Mouse (Mus musculus): ENCODE results near the gene Olfr1199. TPM values are rescaled to one million over a fixed set of nuclear protein-coding genes. Genes with fewer than 3 reads are reported as not detected.

Gene Olfr1199
- not detected in 2 replicates for polyA plus RNA-seq (2016; fragmentation: Nextera tagmentation; extraction: Ambion mirVana)

- Histone ChIP-seq H3K4me3 (no peak within 1 kb of the TSS), H3K27me3 (no peaks in the 10 kb centered on the region), H3K9me3 (no peaks in the 10 kb centered on the region), H3K4me1 (no peaks in the 10 kb centered on the region), H3K4me2 (replicated peaks) (no peak within 1 kb of the TSS), H3K27ac (no peak within 1 kb of the TSS), H3K9ac (no peak within 1 kb of the TSS), H3K36me3 (no peaks in the 10 kb centered on the region)
- WGBS = 85% methylated on average over 2 of the region's 2 CpGs
- no peak for ATAC-seq (ENCODE audit: insufficient number of reproducible peaks, insufficient read depth, low FRiP score, low TSS enrichment)
These were observed at the start of gene Olfr1199 for GRCm38 (mm10) chr2:88760369-88760768. TSS of gene Olfr1199 (minus strand) at chr2:88760469.

- no peak for ATAC-seq (ENCODE audit: insufficient number of reproducible peaks, insufficient read depth, low FRiP score, low TSS enrichment)
- WGBS = 84% methylated on average over 6 of the region's 6 CpGs
These were observed 32.5 kb upstream of the Olfr1199 start, which contains the start of gene Olfr1201 for GRCm38 (mm10) chr2:88792736-88793135. TSS of gene Olfr1201 (plus strand) at chr2:88793036.

DNA sequence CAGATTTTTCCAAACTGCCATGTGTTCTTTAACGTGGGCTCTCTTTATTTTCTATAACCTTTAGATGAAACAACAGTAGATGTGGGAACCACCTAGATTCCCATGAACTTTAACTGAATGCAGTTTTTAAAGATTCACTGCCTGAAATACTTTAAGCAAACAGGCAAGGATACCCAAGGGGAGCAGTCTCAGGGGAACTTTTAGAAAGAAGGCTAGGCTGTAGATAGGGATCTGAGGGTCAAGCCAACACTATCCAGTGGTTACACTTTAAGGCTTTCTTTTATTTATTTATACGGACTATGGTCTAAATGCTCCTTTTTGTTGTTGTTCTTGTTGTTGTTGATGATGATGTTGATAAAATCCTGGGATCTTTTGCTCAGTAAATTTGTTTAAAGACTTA is 10.1 kb upstream of the Olfr1199 start, which contains the start of gene Olfr1200:
TSS of gene Olfr1200 (minus strand) at position 101 of the 400 bp plus-strand sequence.
- WGBS = 75% methylated on average over 2 of the region's 2 CpGs
- H3K27ac ChIP-seq = no peak within 1 kb of the TSS
- no peaks in the 10 kb centered on the region for H3K27me3 ChIP-seq
- H3K9ac ChIP-seq = no peak within 1 kb of the TSS
- no peak within 1 kb of the TSS for H3K4me3 ChIP-seq
- ATAC-seq (ENCODE audit: insufficient number of reproducible peaks, insufficient read depth, low FRiP score, low TSS enrichment) = no peak
- H3K9me3 ChIP-seq = no peaks in the 10 kb centered on the region
- no peaks in the 10 kb centered on the region for H3K4me1 ChIP-seq
- H3K36me3 ChIP-seq = no peaks in the 10 kb centered on the region
- no peak within 1 kb of the TSS for H3K4me2 ChIP-seq (replicated peaks)

More at GRCm38 (mm10) chr2:88792736-88793135, 32.5 kb upstream of the Olfr1199 start, which contains the start of gene Olfr1201:
- no peak within 1 kb of the TSS for H3K4me2 ChIP-seq (replicated peaks)
- no peaks in the 10 kb centered on the region for H3K36me3 ChIP-seq
- H3K9ac ChIP-seq = no peak within 1 kb of the TSS
- H3K27ac ChIP-seq = no peak within 1 kb of the TSS
- no peaks in the 10 kb centered on the region for H3K9me3 ChIP-seq
- no peaks in the 10 kb centered on the region for H3K4me1 ChIP-seq
- no peak within 1 kb of the TSS for H3K4me3 ChIP-seq
- H3K27me3 ChIP-seq = no peaks in the 10 kb centered on the region

DNA sequence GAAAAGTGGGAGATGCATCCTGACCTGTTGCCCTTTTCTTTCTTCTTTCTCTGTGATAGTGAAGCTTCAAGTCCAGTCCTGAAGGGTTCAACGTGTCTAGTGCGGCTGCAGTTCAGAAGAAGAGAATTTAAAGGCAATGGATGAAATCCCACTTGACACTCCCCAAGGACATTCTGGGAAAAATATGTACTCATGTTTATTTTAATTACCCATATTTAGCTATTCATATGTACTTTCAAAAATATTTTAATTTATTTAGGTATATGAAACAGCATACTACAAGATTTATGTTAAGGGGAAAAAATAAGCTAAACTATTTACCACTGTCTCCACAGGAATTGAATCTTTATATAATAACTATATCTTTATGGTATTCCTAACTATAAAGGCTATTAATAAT is 9.0 kb downstream of the Olfr1199 start, which contains the start of gene Olfr1198:
TSS of gene Olfr1198 (minus strand) at position 101 of the 400 bp plus-strand sequence.
- Histone ChIP-seq H3K4me2 (replicated peaks) (no peak within 1 kb of the TSS), H3K9ac (no peak within 1 kb of the TSS), H3K27me3 (no peaks in the 10 kb centered on the region), H3K36me3 (no peaks in the 10 kb centered on the region), H3K9me3 (no peaks in the 10 kb centered on the region), H3K27ac (no peak within 1 kb of the TSS), H3K4me3 (no peak within 1 kb of the TSS), H3K4me1 (no peaks in the 10 kb centered on the region)
- 96% methylated on average over 2 of the region's 2 CpGs for WGBS
- ATAC-seq (ENCODE audit: insufficient number of reproducible peaks, insufficient read depth, low FRiP score, low TSS enrichment) = no peak

GRCm38 (mm10) chr2:88743379-88743778 is 16.9 kb downstream of the Olfr1199 start:
- no peak overlapping the region for H3K4me3 ChIP-seq
- no peaks in the 10 kb centered on the region for H3K4me1 ChIP-seq
- ATAC-seq (ENCODE audit: insufficient number of reproducible peaks, insufficient read depth, low FRiP score, low TSS enrichment) = no peak
- H3K4me2 ChIP-seq (replicated peaks) = no peak overlapping the region
- H3K9me3 ChIP-seq = no peaks in the 10 kb centered on the region
- no peak overlapping the region for H3K9ac ChIP-seq
- H3K27ac ChIP-seq = no peak overlapping the region
- no peaks in the 10 kb centered on the region for H3K27me3 ChIP-seq
- WGBS = 69% methylated on average over 3 of the region's 3 CpGs
- no peaks in the 10 kb centered on the region for H3K36me3 ChIP-seq

DNA sequence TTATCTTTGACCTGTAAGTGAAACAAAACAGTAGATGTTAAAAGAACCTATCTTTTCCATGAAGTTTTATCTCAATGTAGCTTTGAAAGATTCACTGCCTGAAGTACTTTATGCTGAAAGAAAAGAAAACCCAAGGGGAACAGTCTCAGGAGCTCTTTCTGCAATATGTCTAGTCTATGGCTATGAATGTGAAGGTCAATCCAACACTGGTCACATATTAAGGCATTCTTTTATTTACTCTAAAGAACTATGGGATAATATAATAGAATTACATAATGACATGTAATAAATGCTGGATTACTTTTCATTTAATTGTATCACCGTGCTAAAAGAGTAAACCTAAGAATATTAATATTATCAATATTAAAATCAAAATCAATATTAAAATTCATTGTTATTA is 28.0 kb downstream of the Olfr1199 start, which contains the start of gene Olfr1197:
TSS of gene Olfr1197 (minus strand) at position 101 of the 400 bp plus-strand sequence.
- Histone ChIP-seq H3K27me3 (no peaks in the 10 kb centered on the region), H3K4me1 (no peaks in the 10 kb centered on the region), H3K4me3 (no peak within 1 kb of the TSS), H3K9me3 (no peaks in the 10 kb centered on the region), H3K27ac (no peak within 1 kb of the TSS), H3K9ac (no peak within 1 kb of the TSS), H3K36me3 (no peaks in the 10 kb centered on the region), H3K4me2 (replicated peaks) (no peak within 1 kb of the TSS)
- WGBS = 85% methylated on average over 1 of the region's 1 CpGs
- no peak for ATAC-seq (ENCODE audit: insufficient number of reproducible peaks, insufficient read depth, low FRiP score, low TSS enrichment)

- Histone ChIP-seq H3K4me3 (no peak within 1 kb of the TSS), H3K9ac (no peak within 1 kb of the TSS), H3K9me3 (no peaks in the 10 kb centered on the region), H3K27me3 (no peaks in the 10 kb centered on the region), H3K4me2 (replicated peaks) (no peak within 1 kb of the TSS), H3K36me3 (no peaks in the 10 kb centered on the region), H3K27ac (no peak within 1 kb of the TSS), H3K4me1 (no peaks in the 10 kb centered on the region)
- no peak for ATAC-seq (ENCODE audit: insufficient number of reproducible peaks, insufficient read depth, low FRiP score, low TSS enrichment)
- 84% methylated on average over 2 of the region's 2 CpGs for WGBS
These were observed 55.8 kb downstream of the Olfr1199 start, which contains the start of gene Olfr1196 for GRCm38 (mm10) chr2:88704497-88704896. TSS of gene Olfr1196 (minus strand) at chr2:88704597.

Other genes with a start within 250 kb of the Olfr1199 start
- not detected in 2 replicates for gene Olfr1186, start 241.9 kb downstream of the Olfr1199 start, polyA plus RNA-seq (2016; fragmentation: Nextera tagmentation; extraction: Ambion mirVana)
- gene Olfr1188, start 203.5 kb downstream of the Olfr1199 start, polyA plus RNA-seq (2016; fragmentation: Nextera tagmentation; extraction: Ambion mirVana) = not detected in 2 replicates
- gene Olfr1189, start 174.0 kb downstream of the Olfr1199 start, polyA plus RNA-seq (2016; fragmentation: Nextera tagmentation; extraction: Ambion mirVana) = not detected in 2 replicates
- not detected in 2 replicates for gene Olfr1191-ps1, start 119.9 kb downstream of the Olfr1199 start, polyA plus RNA-seq (2016; fragmentation: Nextera tagmentation; extraction: Ambion mirVana)
- not detected in 2 replicates for gene Olfr1192-ps1, start 112.0 kb downstream of the Olfr1199 start, polyA plus RNA-seq (2016; fragmentation: Nextera tagmentation; extraction: Ambion mirVana)
- not detected in 2 replicates for gene Olfr1193, start 84.8 kb downstream of the Olfr1199 start, polyA plus RNA-seq (2016; fragmentation: Nextera tagmentation; extraction: Ambion mirVana)
- gene Olfr1195, start 71.3 kb downstream of the Olfr1199 start, polyA plus RNA-seq (2016; fragmentation: Nextera tagmentation; extraction: Ambion mirVana) = not detected in 2 replicates
- gene Olfr1196, start 55.9 kb downstream of the Olfr1199 start, polyA plus RNA-seq (2016; fragmentation: Nextera tagmentation; extraction: Ambion mirVana) = not detected in 2 replicates
- gene Olfr1197, start 28.1 kb downstream of the Olfr1199 start, polyA plus RNA-seq (2016; fragmentation: Nextera tagmentation; extraction: Ambion mirVana) = not detected in 2 replicates
- gene Olfr1198, start 9.1 kb downstream of the Olfr1199 start, polyA plus RNA-seq (2016; fragmentation: Nextera tagmentation; extraction: Ambion mirVana) = not detected in 2 replicates
- not detected in 2 replicates for gene Olfr1200, start 10.0 kb upstream of the Olfr1199 start, polyA plus RNA-seq (2016; fragmentation: Nextera tagmentation; extraction: Ambion mirVana)
- gene Olfr1201, start 32.6 kb upstream of the Olfr1199 start, polyA plus RNA-seq (2016; fragmentation: Nextera tagmentation; extraction: Ambion mirVana) = not detected in 2 replicates
- gene Olfr1202, start 54.0 kb upstream of the Olfr1199 start, polyA plus RNA-seq (2016; fragmentation: Nextera tagmentation; extraction: Ambion mirVana) = 0.04 TPM in 1 of 2 replicates, not detected in the other
- gene Olfr1205, start 69.3 kb upstream of the Olfr1199 start, polyA plus RNA-seq (2016; fragmentation: Nextera tagmentation; extraction: Ambion mirVana) = not detected in 2 replicates
- gene Olfr1204, start 88.8 kb upstream of the Olfr1199 start, polyA plus RNA-seq (2016; fragmentation: Nextera tagmentation; extraction: Ambion mirVana) = not detected in 2 replicates
- not detected in 2 replicates for gene Olfr1206, start 102.8 kb upstream of the Olfr1199 start, polyA plus RNA-seq (2016; fragmentation: Nextera tagmentation; extraction: Ambion mirVana)
- gene Olfr1208, start 141.8 kb upstream of the Olfr1199 start, polyA plus RNA-seq (2016; fragmentation: Nextera tagmentation; extraction: Ambion mirVana) = not detected in 2 replicates
- not detected in 2 replicates for gene Olfr1209, start 154.7 kb upstream of the Olfr1199 start, polyA plus RNA-seq (2016; fragmentation: Nextera tagmentation; extraction: Ambion mirVana)
- not detected in 2 replicates for gene Olfr1211, start 177.6 kb upstream of the Olfr1199 start, polyA plus RNA-seq (2016; fragmentation: Nextera tagmentation; extraction: Ambion mirVana)
- gene Olfr1212, start 193.5 kb upstream of the Olfr1199 start, polyA plus RNA-seq (2016; fragmentation: Nextera tagmentation; extraction: Ambion mirVana) = not detected in 2 replicates
- gene Gm13762, start 219.8 kb upstream of the Olfr1199 start, polyA plus RNA-seq (2016; fragmentation: Nextera tagmentation; extraction: Ambion mirVana) = not detected in 2 replicates
- not detected in 2 replicates for gene Olfr1214, start 232.2 kb upstream of the Olfr1199 start, polyA plus RNA-seq (2016; fragmentation: Nextera tagmentation; extraction: Ambion mirVana)
- gene Olfr1215, start 246.5 kb upstream of the Olfr1199 start, polyA plus RNA-seq (2016; fragmentation: Nextera tagmentation; extraction: Ambion mirVana) = not detected in 2 replicates

Data from embryonic facial prominence, embryonic 12.5 days (tissue).